Mouse (Mus musculus): Measurements from ENCODE around the gene Ndrg2. TPM values are rescaled to one million over a fixed set of nuclear protein-coding genes. Genes with fewer than 3 reads are reported as not detected.
"Not testable (repeated sequence)": the region's sequence is repeated elsewhere in the genome, so short reads cannot be mapped to it uniquely, and the experiment has no call there.

Gene Ndrg2
- polyA plus RNA-seq, 1 experiment = 7.2 TPM

DNA sequence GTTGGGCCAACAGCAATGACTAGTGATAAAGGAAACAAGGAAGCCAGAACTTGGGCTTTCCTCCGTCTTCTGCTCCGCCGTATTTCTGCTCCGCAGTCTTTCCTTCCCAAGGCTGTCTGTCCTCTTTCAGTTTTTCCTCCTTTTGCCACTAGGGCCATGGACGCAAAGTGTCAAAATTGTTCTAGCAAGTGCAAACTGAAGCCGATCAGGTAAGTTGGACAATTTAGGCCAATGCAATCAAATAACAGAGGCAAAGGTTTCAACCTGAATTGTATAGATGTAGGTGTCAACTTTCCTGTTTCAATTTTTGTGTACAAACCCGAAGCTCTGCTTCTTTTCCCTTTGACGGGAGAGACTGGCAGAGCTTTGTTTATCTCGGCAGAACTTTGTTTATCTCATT is 16.0 kb upstream of the Ndrg2 start:
- TF ChIP-seq POLR2A (IDR thresholded peaks at IDR 0.05; ENCODE audit: low read depth, low read length) (no peak), CTCF (IDR thresholded peaks at IDR 0.05; ENCODE audit: borderline replicate concordance, insufficient read depth, low read length) (no peak)
- H3K27ac ChIP-seq (ENCODE audit: insufficient read depth, low read length) = no peak overlapping the region
- H3K4me3 ChIP-seq (ENCODE audit: insufficient read depth, low read length) = no peak overlapping the region
- peaks cover 7% of the 10 kb centered on the region for H3K4me1 ChIP-seq (ENCODE audit: control insufficient read depth, insufficient read depth, low read length)

DNA sequence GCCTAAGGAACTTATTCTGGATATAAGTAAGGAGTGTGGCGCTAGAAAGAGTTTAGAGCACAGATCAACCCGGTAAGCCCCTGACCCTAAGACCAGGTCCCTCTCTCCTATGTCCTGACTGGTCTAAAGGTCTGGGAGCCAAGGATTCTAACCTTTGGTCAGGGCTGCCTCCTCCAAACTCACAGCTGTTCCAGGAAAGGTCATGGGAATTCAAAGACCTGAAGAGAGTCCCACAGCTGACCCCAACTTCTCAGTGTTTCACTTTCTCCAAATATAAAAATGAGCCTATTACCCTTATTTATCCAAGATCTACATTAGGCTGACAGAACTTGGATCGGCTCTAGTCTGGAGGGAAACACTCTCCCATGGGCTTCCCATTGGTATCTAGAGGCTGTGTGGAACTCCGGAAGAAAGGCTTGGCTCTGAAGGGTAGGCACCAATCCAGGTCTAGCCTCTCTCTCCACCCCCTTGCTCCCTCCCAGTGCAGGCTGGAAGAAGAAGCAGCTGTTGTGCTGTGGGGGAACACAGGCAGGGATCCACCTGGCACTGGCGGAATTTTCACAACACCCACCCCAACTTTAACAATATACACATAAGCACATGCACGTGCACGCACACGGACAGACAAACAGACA is 15.5 kb upstream of the Ndrg2 start:
- H3K27ac ChIP-seq (ENCODE audit: insufficient read depth, low read length) = no peak overlapping the region

DNA sequence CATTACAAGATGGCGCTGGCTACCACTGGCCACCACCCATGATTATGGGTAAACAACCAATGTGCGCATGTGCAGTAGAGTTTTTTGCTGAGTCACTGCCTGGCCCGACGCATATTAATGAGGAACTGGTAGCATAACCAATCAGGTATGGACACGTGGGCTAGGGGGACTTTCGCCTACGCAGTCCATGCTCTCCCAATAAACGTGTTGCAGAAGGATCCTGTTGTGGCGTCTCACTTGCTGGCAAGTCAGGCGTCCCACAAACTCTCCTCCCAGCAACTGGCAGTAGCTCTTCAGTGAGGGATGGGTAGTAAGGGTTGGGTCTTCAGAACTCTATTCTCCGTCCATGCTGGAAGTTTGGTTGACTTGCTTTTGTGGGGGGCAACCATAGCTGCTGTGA is 13.0 kb upstream of the Ndrg2 start:
- H3K27ac ChIP-seq (ENCODE audit: insufficient read depth, low read length); H3K4me3 ChIP-seq (ENCODE audit: insufficient read depth, low read length); H3K4me1 ChIP-seq (ENCODE audit: control insufficient read depth, insufficient read depth, low read length): not testable (repeated sequence)

More for the DNA sequence above, 15.5 kb upstream of the Ndrg2 start:
- TF ChIP-seq POLR2A (IDR thresholded peaks at IDR 0.05; ENCODE audit: low read depth, low read length) (no peak), CTCF (IDR thresholded peaks at IDR 0.05; ENCODE audit: borderline replicate concordance, insufficient read depth, low read length) (no peak)
- Histone ChIP-seq H3K4me3 (ENCODE audit: insufficient read depth, low read length) (no peak overlapping the region), H3K4me1 (ENCODE audit: control insufficient read depth, insufficient read depth, low read length) (peaks cover 7% of the 10 kb centered on the region)

DNA sequence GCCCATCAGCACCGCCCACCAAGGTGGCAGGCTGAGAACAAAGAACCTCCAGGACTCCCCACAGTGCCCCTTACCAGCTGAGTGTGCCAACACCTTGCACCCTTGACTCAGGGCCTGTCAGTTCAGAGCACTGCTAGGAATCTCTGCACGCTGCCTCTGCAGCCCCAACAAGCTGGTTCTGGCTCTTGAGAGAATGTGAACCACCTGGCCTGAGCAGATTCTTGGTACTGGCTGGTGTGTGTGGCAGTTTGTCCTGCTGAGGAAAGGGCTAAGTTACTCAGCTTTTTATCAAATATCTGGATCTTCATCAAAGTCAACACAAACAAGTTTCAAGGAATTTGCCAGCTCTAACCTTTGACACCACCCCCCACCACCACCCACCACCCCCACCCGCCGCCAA is 9.5 kb upstream of the Ndrg2 start:
- H3K4me1 ChIP-seq (ENCODE audit: control insufficient read depth, insufficient read depth, low read length) = no peaks in the 10 kb centered on the region
- TF ChIP-seq POLR2A (IDR thresholded peaks at IDR 0.05; ENCODE audit: low read depth, low read length) = no peak
- H3K4me3 ChIP-seq (ENCODE audit: insufficient read depth, low read length) = no peak overlapping the region
- no peak overlapping the region for H3K27ac ChIP-seq (ENCODE audit: insufficient read depth, low read length)

DNA sequence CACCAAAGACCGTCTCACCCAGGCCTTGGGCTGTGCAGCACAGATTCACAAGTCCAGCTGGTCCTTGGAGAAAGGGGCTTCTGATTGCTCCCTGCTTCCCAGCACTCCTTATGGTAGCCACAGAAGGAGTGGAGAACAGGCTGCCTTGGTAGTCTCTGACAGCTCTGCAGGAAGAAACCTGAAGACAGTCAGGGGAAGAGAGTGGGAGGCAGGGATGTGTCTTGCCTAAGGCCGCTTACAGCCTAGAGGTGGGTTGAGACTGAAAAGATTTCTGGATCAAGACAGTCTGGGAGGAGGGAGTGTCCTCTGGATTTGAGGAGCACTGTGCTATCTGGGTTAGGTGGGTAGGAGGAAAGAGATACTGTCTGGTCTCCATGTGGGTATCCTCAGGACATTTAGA is 9.0 kb upstream of the Ndrg2 start:
- no peaks in the 10 kb centered on the region for H3K4me1 ChIP-seq (ENCODE audit: control insufficient read depth, insufficient read depth, low read length)
- H3K27ac ChIP-seq (ENCODE audit: insufficient read depth, low read length) = no peak overlapping the region
- no peak overlapping the region for H3K4me3 ChIP-seq (ENCODE audit: insufficient read depth, low read length)
- TF ChIP-seq POLR2A (IDR thresholded peaks at IDR 0.05; ENCODE audit: low read depth, low read length) (no peak), CTCF (IDR thresholded peaks at IDR 0.05; ENCODE audit: borderline replicate concordance, insufficient read depth, low read length) (no peak)

DNA sequence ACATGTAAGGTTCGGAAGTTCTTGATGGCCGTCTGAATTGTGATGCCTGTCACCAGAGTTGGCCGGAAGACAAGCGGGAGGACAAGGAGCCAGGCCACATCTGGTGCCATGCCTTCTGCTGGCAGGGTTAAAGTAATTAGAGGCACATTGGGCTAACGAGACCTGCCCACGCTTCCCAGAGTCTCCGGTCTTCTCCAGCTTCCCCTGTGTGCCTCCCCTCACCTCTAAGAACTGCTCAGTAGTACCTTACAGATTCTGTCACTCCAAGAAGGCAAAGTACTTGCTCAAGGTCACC is 8.6 kb upstream of the Ndrg2 start, which contains the start of gene Rnase13:
Gene Rnase13, minus strand, starts transcription at position 203 of the 295 bp plus-strand sequence.
- Histone ChIP-seq H3K4me3 (ENCODE audit: insufficient read depth, low read length) (no peak within 1 kb of the TSS), H3K4me1 (ENCODE audit: control insufficient read depth, insufficient read depth, low read length) (no peaks in the 10 kb centered on the region), H3K27ac (ENCODE audit: insufficient read depth, low read length) (no peak within 1 kb of the TSS)
- TF ChIP-seq CTCF (IDR thresholded peaks at IDR 0.05; ENCODE audit: borderline replicate concordance, insufficient read depth, low read length) = no peak
- TF ChIP-seq POLR2A (IDR thresholded peaks at IDR 0.05; ENCODE audit: low read depth, low read length) = no peak

DNA sequence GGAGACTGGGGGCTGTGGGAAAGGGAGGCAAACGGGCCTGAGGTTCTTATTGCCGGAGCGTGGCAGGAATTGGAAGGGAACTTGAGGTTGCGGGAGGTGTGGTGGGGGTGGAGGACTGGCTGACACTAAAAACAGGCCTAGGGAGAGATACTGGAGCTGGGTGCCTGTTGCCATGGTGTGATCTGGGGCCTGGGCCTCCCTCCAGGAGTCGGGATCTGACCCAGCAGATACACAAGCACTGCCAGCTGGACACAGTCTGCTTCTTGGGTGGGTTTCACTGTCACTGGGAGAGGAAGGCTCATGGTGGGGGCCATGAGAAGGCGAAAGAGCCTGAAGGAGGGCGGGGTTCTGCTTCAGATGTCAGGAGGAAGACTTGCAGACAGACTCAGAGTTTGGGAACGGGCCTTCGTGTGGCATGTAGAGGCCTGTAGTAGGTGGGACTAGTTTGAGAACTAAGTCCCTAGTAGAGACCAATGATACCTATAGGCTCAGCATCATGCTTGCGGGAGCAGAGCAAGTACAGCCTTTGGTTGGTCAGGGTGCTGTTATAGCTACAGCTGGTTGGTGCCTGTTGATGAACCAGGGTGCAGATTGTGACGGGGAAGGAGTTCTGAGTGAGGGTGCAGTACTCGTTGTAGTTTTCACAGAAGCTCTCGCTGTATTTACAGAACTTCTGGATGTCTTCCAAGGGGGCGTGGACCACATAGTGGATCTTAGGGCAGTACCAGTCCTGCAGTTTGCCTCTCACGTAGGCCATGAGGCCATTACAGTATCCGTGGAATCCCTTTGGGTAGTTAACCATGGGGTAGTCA is 8.0 kb upstream of the Ndrg2 start:
- no peaks in the 10 kb centered on the region for H3K4me1 ChIP-seq (ENCODE audit: control insufficient read depth, insufficient read depth, low read length)
- TF ChIP-seq CTCF (IDR thresholded peaks at IDR 0.05; ENCODE audit: borderline replicate concordance, insufficient read depth, low read length) (no peak), POLR2A (IDR thresholded peaks at IDR 0.05; ENCODE audit: low read depth, low read length) (no peak)
- no peak overlapping the region for H3K4me3 ChIP-seq (ENCODE audit: insufficient read depth, low read length)
- no peak overlapping the region for H3K27ac ChIP-seq (ENCODE audit: insufficient read depth, low read length)

DNA sequence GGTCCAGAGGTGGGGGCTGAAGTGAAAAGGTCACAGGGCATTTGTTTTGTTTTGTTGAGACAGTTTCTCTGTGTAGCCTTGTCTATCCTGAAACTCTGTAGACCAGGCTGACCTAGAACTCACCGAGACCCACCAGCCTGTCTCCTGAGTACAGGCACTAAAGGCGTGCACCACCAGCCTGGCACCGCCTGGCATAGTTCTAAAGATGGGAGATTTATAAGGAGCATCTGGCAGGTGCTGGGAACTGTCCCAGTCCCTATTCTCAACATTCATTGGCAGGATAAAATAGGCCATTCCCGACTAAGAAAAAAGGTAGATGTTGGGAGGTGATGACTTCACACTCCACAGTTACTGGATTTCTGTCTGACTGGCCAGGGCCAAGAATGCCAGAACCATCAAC is 5.0 kb upstream of the Ndrg2 start:
- no peak overlapping the region for H3K4me3 ChIP-seq (ENCODE audit: insufficient read depth, low read length)
- peaks cover 4% of the 10 kb centered on the region; the same call in 1 of the 2 replicates for H3K4me1 ChIP-seq (ENCODE audit: control insufficient read depth, insufficient read depth, low read length)
- no peak for TF ChIP-seq CTCF (IDR thresholded peaks at IDR 0.05; ENCODE audit: borderline replicate concordance, insufficient read depth, low read length)
- TF ChIP-seq POLR2A (IDR thresholded peaks at IDR 0.05; ENCODE audit: low read depth, low read length) = no peak
- no peak overlapping the region for H3K27ac ChIP-seq (ENCODE audit: insufficient read depth, low read length)

DNA sequence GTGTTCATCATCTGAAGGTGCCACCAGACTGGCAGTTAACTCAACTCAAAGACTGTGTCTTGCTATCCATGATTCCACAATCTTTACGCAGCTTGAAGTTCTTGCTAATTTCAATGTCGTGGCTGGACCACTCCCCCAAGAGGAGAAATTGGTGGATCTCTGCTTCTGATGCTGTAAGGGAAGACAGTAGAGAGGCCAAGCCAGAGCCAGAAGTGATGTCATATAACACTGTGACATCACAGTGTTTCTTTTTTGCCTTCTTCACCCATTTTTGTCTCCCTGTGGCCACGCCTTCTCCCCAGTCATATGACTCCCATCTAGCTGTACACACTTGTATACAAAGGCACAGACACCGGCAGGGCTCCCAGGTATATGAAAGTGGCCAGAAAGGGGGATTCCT is 4.2 kb upstream of the Ndrg2 start, which contains the start of gene Tppp2:
Gene Tppp2, plus strand, starts transcription at position 301 of the 400 bp plus-strand sequence.
- TF ChIP-seq CTCF (IDR thresholded peaks at IDR 0.05; ENCODE audit: borderline replicate concordance, insufficient read depth, low read length) (no peak), POLR2A (IDR thresholded peaks at IDR 0.05; ENCODE audit: low read depth, low read length) (no peak)
- Histone ChIP-seq H3K27ac (ENCODE audit: insufficient read depth, low read length) (no peak within 1 kb of the TSS), H3K4me1 (ENCODE audit: control insufficient read depth, insufficient read depth, low read length) (peaks cover 4% of the 10 kb centered on the region; the same call in 1 of the 2 replicates), H3K4me3 (ENCODE audit: insufficient read depth, low read length) (no peak within 1 kb of the TSS)

DNA sequence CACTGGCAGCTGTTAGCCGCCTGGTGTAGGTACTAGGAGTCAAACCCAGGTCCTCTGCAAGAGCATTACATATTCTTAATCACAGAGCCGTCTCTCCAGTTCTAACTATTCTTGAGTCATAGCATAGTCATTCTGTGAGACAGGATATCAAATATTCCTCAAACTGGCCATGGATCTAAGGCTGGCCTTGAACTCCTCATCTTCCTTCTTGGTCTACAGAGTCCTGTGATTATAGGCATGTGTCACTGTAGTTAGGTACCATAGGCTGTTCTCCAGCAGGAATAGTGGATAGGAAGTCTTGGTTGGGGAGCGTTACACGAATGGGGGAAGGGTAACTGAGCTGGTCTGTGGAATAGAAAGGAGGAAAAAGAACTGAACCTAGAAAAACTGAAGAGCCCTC is 2.6 kb upstream of the Ndrg2 start:
- H3K27ac ChIP-seq (ENCODE audit: insufficient read depth, low read length) = no peak overlapping the region
- TF ChIP-seq POLR2A (IDR thresholded peaks at IDR 0.05; ENCODE audit: low read depth, low read length) (no peak), CTCF (IDR thresholded peaks at IDR 0.05; ENCODE audit: borderline replicate concordance, insufficient read depth, low read length) (no peak)
- no peak overlapping the region for H3K4me3 ChIP-seq (ENCODE audit: insufficient read depth, low read length)
- peaks cover 4% of the 10 kb centered on the region; the same call in 1 of the 2 replicates for H3K4me1 ChIP-seq (ENCODE audit: control insufficient read depth, insufficient read depth, low read length)

All from embryonic fibroblast, embryonic 13.5 days (primary cell).